Mouse (Mus musculus): ENCODE measurements around the gene Rsl24d1.
"Not testable (repeated sequence)": the region's sequence is repeated elsewhere in the genome, so short reads cannot be mapped to it uniquely, and the experiment has no call there.

Rsl24d1 gene

DNA sequence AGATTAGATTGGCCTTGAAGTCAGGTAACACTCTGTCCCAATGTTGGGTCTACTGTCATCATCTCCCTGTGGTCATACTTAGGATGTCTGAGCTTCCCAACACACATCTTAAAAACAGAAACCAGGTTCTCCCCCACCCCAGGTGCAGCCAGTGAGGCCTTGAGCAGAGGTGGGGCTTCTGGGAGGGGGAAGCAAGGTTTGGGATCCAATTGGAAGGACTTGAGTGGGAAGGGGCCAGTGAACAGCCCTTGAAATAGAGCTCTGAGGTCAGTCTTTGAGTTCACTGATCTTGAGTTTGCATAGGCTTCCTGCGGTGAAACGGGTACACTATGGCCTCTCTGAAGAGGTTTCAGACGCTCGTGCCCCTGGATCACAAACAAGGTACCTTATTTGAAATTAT is 11.0 kb upstream of the Rsl24d1 start, which contains the start of gene Gm20509:
Gm20509 (plus strand) TSS at position 290 of the 400 bp plus-strand sequence.
- no peak for DNase-seq (ENCODE audit: low spot score in 2 of 2)

DNA sequence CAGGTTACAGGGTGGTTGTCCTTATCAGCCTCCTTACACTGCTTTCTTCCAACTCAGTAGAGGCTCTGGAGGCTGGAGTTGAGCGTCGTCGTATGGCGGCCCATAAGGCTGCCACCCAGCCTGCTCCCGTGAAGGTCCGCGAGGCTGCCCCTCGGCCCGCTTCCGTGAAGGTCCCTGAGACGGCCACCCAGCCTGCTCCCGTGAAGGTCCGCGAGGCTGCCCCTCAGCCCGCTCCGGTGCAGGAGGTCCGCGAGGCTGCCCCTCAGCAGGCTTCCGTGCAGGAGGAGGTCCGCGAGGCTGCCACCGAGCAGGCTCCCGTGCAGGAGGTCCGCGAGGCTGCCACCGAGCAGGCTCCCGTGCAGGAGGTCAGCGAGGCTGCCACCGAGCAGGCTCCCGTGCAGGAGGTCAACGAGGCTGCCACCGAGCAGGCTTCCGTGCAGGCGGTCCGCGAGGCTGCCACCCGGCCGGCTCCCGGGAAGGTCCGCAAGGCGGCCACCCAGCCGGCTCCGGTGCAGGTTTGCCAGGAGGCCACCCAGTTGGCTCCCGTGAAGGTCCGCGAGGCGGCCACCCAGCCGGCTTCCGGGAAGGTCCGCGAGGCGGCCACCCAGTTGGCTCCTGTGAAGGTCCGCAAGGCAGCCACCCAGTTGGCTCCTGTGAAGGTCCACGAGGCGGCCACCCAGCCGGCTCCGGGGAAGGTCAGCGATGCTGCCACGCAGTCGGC is 9.9 kb upstream of the Rsl24d1 start:
- DNase-seq (ENCODE audit: low spot score in 2 of 2): peak; percentile 23 to 37

DNA sequence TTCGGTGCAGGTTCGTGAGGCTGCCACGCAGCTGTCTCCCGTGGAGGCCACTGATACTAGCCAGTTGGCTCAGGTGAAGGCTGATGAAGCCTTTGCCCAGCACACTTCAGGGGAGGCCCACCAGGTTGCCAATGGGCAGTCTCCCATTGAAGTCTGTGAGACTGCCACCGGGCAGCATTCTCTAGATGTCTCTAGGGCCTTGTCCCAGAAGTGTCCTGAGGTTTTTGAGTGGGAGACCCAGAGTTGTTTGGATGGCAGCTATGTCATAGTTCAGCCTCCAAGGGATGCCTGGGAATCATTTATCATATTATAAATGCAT is 9.4 kb upstream of the Rsl24d1 start:
- DNase-seq (ENCODE audit: low spot score in 2 of 2): no peak

DNA sequence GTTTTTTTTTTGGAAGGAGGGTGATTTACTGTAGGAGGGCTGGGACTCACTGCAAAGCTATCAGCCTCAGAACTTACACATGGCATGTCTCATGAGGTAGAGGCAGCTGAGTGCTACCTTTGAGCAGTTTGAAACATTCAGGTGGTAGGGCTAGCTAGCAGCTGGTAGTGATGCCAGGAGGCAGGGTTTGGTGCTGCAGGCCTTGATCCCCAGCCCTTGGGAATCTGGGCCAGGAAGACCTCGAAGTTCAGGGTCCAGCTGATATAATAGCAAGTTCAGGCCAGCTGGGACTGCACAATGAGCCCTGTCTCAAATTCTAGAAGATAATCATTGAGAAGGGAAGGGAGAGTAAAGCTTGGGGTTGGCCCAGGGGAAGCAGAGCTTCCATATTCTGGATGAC is 8.1 kb upstream of the Rsl24d1 start:
- no peak for DNase-seq (ENCODE audit: low spot score in 2 of 2)

DNA sequence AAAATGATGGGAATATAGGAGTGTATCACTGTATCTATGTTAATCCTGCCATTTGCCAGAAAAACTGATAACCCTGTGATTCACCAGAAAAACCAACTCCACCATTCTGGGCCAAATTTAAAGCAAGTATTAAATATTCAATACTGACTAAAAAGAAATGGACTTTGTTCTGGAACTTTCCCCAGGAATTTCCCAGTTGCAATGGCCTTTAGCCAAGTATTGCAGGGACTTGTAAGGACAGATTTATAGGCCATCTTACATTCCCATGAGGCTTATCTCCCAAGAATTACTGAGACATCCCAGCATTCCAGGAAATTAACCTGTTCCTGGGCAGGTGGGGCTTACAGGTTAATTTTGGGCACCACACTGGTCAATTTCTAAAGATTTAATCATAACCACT is 7.5 kb upstream of the Rsl24d1 start:
- no peak for DNase-seq (ENCODE audit: low spot score in 2 of 2)

DNA sequence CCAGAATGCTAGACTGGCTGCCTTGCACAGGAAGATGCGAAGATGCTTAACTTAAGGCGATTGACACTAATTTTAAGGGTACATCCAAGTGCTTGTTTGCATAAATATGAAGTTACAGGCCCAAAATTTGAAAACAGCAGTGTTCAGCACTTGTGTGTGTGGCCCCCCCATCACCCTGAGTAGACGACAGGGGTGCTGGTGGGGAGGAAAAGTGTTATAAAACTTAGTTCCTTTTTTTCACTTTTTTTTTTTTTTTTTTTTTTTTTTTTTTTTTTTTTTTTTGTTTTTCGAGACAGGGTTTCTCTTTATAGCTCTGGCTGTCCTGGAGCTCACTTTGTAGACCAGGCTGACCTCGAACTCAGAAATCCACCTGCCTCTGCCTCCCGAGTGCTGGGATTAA is 3.5 kb downstream of the Rsl24d1 start:
- not testable (repeated sequence) for DNase-seq (ENCODE audit: low spot score in 2 of 2)

DNA sequence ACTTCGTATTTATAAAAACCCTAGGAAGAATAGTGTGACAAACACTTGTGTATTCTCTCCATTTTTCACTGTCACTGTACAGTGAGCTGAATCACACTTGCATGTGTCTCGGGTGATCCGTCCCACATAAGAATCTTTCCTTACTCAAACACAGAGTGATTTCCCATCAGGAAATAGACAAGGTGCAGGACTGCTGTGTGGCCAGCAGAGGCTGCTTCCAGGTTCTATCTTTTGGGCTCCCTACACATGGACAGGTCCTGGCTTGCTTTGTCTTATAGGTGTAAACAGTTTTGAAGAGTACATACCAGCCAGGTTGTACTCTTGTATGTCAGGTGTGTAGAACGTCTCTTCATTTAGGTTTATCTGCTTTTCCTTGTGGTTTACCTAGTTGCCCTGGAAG is 4.8 kb downstream of the Rsl24d1 start:
- no peak for DNase-seq (ENCODE audit: low spot score in 2 of 2)

DNA sequence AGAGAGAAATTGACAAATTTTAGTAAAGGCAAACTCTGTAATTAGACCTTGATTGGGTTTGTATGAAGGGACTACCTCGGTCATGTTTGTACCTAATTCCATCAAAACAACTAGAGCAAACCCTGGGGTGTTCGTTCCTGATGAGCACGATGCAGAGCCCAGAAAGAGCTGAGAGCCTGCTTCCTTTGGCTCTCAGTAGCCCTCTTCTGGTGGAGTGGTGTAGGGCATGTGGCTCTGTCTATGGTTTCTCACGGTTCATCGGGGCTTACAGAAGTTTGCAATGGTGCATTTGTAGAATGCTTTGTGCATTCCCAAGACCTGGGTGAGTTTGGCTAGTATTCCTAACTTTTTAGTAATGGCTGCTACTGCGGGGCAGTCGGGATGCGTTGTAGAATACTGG is 8.5 kb downstream of the Rsl24d1 start:
- no peak for DNase-seq (ENCODE audit: low spot score in 2 of 2)

DNA sequence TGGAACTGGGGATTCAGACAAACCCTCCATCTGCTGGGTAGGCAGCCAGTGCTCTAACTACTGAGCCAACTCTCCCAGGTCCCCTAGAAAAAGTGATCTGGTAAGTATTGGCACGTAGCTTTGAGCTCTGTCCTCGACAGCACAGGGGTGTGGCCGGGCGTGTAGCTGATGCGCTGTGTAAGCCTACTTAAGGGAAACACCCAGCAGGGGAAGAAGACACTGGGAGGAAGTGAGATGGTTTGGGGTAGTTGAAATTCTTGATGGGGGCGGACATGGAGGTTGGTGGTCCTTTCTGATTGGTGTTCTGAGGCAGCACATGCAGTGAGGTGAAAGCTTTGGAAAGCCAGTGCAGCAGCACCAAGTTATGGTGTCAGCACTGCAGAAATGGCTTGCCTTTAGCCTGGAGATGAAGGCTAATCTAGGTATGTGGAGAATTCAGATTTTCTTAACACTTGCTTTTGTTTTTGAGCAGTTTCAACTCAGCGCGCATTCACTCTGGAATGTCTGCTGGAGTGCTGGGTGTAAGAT is 11.9 kb downstream of the Rsl24d1 start:
- no peak for DNase-seq (ENCODE audit: low spot score in 2 of 2)

DNA sequence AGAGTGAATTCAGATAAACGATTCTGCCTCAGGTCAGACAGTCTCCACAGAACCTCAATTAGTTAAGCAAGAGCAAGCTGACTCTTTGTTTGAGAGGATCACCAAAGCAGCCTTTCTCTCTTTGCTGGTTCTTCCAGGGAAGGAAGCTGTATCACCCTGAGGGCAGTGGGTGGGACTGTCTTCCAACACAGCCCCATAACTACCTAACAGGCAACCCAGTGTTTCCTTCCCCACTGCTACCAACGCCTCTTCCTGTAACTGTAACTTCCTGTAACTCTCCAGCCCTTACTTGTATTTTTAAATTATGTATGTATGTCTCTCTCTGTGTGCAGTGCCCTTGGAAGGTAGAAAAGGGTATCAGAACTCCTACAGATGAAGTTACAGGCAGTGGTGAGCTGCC is 14.2 kb downstream of the Rsl24d1 start:
- no peak for DNase-seq (ENCODE audit: low spot score in 2 of 2)

DNA sequence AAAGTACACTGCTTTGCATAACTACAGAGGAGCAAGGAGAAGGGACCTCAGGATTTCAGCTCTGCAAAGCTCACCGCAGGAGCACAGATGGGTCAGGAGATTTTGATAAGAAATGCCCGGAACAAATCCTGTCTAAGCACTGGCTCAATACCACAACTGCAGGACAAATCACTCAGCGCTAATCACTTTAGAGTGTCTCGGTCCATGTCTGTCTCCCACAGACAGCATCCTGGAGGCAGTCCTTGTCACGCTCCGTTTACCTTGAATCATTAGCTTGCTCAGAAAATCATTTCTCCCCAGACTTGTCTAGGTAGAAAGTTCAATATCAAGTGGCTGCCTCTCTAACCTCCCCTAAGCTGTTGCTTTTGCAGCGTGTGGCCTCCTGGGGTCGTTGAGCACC is 16.6 kb downstream of the Rsl24d1 start:
- no peak for DNase-seq (ENCODE audit: low spot score in 2 of 2)

DNA sequence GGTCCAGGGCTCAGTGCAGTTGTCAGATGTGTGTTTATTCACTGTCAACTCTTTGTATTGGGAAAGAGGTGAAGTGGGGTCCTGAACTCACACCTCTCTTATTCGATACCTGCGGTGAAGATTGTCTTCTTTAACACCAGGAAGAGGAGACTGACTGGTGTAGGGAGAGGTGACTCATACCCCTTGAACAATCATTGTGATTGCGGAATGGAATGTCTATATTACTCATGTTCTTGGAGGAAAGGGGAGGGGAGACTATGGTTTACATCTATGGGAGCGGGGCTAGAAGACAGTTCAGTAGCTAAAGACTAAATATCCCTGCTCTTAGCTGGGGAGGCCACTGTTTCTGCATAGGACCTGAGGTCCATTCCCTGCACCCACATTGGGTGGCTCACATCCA is 17.3 kb downstream of the Rsl24d1 start:
- DNase-seq (ENCODE audit: low spot score in 2 of 2): no peak

DNA sequence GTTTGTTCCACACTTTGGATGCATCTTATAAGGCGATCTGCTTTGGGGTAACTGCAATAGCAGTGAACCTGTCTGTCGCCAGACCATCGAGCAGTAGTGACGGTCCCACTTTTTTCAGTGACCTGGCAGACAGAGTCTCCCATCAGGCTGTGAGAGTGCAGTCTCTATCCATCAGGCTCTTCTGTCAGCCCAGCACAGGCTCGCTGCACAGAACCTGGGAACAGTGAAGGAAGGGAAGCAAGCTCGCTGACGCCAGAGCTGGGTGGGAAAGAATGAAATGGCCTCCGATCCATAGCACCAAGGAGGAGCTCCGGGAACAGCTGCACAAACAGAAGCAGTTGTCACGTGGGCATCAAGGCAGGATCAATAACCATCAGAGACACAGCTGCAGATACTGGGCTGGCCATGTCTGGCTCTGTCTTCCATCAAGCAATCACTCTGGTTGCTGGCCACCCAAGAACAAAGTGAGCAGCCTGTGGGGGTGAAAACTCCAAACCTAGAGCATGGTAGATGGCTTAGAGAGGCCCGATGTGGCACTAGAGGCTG is 24.2 kb downstream of the Rsl24d1 start:
- no peak for DNase-seq (ENCODE audit: low spot score in 2 of 2)

DNA sequence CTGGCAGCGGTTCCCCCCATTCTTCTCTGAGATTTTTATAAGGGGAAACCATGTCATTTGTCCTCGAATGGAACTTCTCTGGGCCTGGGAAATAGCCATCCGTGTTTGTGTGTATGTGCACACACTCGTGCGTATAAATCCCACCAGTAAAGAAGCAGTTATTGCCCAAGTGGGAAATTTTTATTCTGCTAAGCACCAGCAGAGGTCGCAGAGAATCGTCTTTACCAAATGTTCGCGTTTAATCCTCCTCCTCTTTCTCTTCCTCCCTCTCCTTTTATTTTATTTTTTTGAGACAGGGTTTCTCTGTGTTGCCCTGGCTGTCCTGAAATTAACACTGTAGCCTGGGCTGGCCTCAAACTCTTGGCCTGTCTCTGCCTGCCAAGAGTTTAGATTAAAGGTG is 41.1 kb downstream of the Rsl24d1 start:
- no peak for DNase-seq (ENCODE audit: low spot score in 2 of 2)

DNA sequence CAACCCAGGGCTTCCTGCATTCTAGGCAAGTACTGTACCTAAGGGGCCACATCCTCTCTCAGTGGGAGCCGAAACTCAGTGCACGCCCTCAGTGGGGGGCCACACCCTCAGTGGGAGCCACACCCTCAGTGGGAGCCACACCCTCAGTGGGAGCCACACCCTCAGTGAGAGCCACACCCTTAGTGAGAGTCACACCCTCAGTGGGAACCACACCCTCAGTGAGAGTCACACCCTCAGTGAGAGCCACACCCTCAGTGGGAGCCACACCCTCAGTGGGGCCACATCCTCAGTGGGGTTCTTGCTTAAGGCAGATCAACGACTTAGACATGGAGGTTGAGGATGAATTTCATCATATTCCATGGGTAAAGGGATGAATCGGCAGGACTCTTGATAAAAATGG is 44.7 kb downstream of the Rsl24d1 start:
- DNase-seq (ENCODE audit: low spot score in 2 of 2): no peak

DNA sequence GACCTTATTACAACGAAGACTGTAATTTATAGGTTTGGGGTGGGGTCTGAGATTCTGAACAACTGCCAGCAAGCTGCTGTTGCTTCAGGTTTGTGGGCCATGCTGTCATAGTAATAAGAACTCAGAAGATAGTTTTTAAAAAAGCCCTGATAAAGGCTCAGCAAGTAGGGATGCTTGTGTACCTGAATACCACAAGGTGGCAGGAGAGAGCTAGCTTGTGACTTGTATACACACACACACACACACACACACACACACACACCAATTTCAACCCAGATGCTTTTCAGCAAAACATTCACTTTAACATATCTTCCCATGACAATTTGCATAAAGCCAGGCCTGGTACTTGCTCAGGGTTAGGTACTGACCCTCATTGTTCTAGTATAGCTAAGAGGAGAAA is 46.0 kb downstream of the Rsl24d1 start:
- DNase-seq (ENCODE audit: low spot score in 2 of 2): no peak

DNA sequence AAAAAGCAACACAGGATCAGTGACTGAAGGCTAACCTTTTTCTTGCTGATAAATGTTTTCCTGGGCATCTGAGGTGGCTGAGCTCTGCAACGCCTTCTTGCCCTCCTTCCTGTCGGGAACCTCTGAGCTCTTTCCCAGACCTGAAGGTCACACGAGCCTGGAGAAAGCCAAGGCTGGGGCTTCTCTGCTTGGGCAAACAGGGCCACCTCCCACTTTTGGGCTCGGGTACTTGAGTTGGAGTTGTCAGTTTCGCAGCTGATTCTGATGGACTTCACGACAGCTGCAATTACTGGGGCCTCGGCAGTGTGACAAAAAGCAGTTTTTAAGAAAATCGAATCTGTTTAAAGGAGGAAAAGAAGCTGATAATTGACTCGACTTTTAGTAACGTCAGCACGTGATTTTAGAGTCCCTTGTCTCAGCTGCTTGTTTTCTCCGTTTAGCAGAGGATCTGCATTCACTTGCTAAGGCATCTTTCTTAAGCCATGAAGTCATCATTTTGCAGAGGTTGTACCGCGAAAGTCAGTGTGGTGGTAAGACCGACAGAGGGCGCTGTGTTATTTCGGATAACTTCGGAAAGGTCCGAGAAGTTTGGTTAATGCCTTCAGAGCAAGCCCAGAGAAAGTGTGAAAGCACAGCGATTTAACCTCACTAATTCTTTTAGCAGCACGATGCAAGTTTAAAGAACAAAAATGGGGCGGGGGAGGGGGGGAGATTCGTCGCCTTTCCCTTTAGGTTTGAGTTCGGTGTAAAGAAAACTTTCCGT is 49.5 kb downstream of the Rsl24d1 start:
- peak; percentile 42 to 50 for DNase-seq (ENCODE audit: low spot score in 2 of 2)

DNA sequence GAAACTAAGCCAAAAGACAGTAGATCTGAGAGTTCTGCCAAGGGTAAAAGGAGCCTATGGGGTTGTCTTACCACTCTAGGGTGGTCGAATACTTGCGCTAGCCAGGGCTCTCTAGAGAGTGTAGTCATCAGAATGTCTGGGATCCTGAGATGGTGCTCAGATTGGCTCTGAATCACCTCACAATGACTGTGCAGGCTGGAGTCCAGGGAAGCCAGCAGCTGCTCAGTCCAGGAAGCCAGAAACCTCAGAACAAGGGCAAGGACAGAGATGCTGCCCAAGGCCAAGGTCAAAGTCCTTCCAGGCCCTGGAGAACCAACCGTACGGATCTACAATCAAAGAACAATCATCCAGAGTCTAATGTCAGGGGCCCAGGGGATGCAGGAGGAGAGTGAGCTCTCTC is 52.4 kb downstream of the Rsl24d1 start:
- DNase-seq (ENCODE audit: low spot score in 2 of 2): no peak
